Mouse (Mus musculus) left cerebral cortex, adult 8-10 months (tissue): ENCODE data around the gene Slc1a6. TPM values are rescaled to one million over a fixed set of nuclear protein-coding genes. Genes with fewer than 3 reads are reported as not detected.
A peak's percentile ranks its signal among the peaks of the same experiment; 100 is the strongest.
"Not testable (repeated sequence)": the region's sequence is repeated elsewhere in the genome, so short reads cannot be mapped to it uniquely, and the experiment has no call there.

Source experiments
- DNase-seq, 2 experiments: peaks; one replicate each; pipeline ENCODE4 v3.0.0; 2022; ENCODE audit warnings: low spot score in 2 of 2
- total RNA-seq, 4 experiments: library from RNA; stranded (reverse); gene quantifications; 2 replicates each; pipeline ENCODE4 v1.2.4; 2022

The Slc1a6 gene
- 10 to 100 TPM; 11.0 to 13.9 (median 11.4) TPM for total RNA-seq

GRCm38 (mm10) chr10:78779981-78780651 is at the start of gene Slc1a6:
TSS of gene Slc1a6 (plus strand) at chr10:78780496.
- DNase-seq: peak; percentile 18 to 32

- no peak for DNase-seq
Measured at GRCm38 (mm10) chr10:78739821-78740220, 40.5 kb upstream of the Slc1a6 start.

GRCm38 (mm10) chr10:78743721-78744120 is 36.6 kb upstream of the Slc1a6 start:
- no peak for DNase-seq

- DNase-seq: no peak
Measured at GRCm38 (mm10) chr10:78745453-78746232, 34.7 kb upstream of the Slc1a6 start.

GRCm38 (mm10) chr10:78747035-78747721 is 33.1 kb upstream of the Slc1a6 start:
- peak; percentile 22 to 25 for DNase-seq

GRCm38 (mm10) chr10:78748161-78748560 is 32.1 kb upstream of the Slc1a6 start:
- DNase-seq: no peak

GRCm38 (mm10) chr10:78748946-78749345 is 31.4 kb upstream of the Slc1a6 start:
- DNase-seq: no peak

GRCm38 (mm10) chr10:78752452-78753191 is 27.7 kb upstream of the Slc1a6 start, which contains the start of gene Ccdc105:
TSS of gene Ccdc105 (minus strand) at chr10:78753065.
- DNase-seq: peak; percentile 66 to 80

- DNase-seq: peak; percentile 63 to 88
Measured at GRCm38 (mm10) chr10:78756021-78756420, 24.3 kb upstream of the Slc1a6 start.

GRCm38 (mm10) chr10:78765570-78765969 is 14.7 kb upstream of the Slc1a6 start:
- DNase-seq: no peak

- no peak for DNase-seq
Measured at GRCm38 (mm10) chr10:78775830-78776229, 4.5 kb upstream of the Slc1a6 start.

GRCm38 (mm10) chr10:78779527-78779926 is 769 bp upstream of the Slc1a6 start:
- no peak for DNase-seq

- peak; percentile 73 to 96 for DNase-seq
Measured at GRCm38 (mm10) chr10:78787566-78788087, 7.3 kb downstream of the Slc1a6 start.

GRCm38 (mm10) chr10:78790561-78790960 is 10.3 kb downstream of the Slc1a6 start:
- DNase-seq: no peak

- DNase-seq: no peak
Measured at GRCm38 (mm10) chr10:78801449-78801848, 21.2 kb downstream of the Slc1a6 start.

- DNase-seq: peak; percentile 21 to 83
Measured at GRCm38 (mm10) chr10:78812358-78813060, 32.2 kb downstream of the Slc1a6 start.

GRCm38 (mm10) chr10:78840456-78840855 is 60.2 kb downstream of the Slc1a6 start:
- DNase-seq: not testable (repeated sequence)

GRCm38 (mm10) chr10:78852066-78852465 is 71.8 kb downstream of the Slc1a6 start, which contains the start of gene Olfr1356:
TSS of gene Olfr1356 (minus strand) at chr10:78852166.
- DNase-seq: no peak
